Mouse (Mus musculus): ENCODE results near the gene H2-Q7.
"Not testable (repeated sequence)": the region's sequence is repeated elsewhere in the genome, so short reads cannot be mapped to it uniquely, and the experiment has no call there.

DNA sequence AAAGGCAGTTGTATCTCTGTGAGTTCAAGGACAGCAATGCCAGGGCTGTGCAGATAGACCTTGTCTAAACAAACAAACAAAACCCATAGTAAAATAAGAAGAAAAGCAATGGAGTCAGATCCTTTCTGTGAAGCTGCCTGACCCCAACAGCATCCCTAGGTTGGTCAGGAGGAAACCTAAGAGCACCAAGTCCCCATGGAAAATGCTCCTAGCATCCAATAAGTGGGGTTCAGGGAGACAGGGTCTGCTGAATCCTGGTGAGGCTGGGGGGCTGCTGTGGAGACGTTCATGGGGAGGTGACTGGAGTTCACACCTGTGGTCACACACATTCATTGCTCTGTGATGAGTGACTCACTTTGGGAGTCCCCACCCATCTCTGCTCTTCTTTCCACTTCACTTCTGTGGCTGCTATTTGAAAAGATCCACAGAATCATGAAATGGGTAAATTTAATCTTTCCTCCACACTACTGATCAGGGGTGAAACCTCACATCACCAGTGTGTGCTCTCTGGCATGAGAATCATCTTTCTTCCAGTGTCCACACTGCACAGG is 1.5 kb upstream of the H2-Q7 start:
- not testable (repeated sequence) for TF ChIP-seq POLR2A, MYC (IDR thresholded peaks at IDR 0.05; ENCODE audit: low read depth, low read length)

Data from CH12.LX (cell line).